Mouse (Mus musculus): Measurements from ENCODE around the gene Ets2.

- no peak for TF ChIP-seq CTCF (IDR thresholded peaks at IDR 0.05; ENCODE audit: low read depth)
- TF ChIP-seq EP300 (IDR thresholded peaks at IDR 0.05; ENCODE audit: low read depth): no peak
Measured at GRCm38 (mm10) chr16:95720532-95720931, 18.7 kb downstream of the Ets2 start.
